Comparison of ENCODE assay signal across 20 mouse cellular contexts in the genomic region with DNA sequence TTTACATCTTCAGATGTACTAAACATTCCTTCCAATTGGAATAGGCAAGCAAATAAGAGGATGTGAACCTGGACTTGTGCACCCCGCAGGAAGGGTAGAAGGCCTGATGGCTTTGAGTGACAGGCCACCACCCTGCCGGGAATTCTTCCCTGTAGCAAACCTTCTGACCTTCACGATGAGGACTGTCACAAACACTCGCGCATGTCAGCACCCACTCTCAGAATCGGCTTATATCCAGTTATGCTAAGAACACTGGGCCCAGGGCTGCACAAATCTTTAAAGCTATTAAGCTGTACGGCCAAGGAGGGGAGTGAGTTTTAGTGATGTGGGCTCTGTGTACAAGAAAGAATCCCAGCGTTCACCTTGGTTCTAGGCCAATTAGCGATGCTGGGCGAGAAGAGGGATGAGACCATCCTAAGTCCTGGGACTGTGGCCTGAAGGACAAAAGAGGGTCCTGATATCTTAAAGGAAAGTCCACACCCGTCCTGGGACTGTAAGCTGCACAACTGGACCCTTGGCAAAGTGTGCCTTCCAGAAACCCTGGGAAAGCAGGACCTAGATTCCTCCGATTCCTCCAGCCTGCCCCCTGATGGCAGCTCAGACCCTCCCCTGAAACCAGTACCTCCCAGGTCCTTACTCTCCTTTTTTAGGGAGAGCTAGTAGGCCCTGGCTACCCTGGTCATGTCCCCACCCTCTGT. TPM values are rescaled to one million over a fixed set of nuclear protein-coding genes. Genes with fewer than 3 reads are reported as not detected.
A peak's percentile ranks its signal among the peaks of the same experiment; 100 is the strongest.
DNase-seq lines count a peak whose midpoint lies in the region; ATAC-seq and TF ChIP-seq lines count a peak whose summit lies in the region.
"Had no signal": no experiment of that assay in that cellular context is flagged by ENCODE, and none has a peak within 500 bp of the region (broad histone marks: within the 10 kb centered on the region; RNA-seq: fewer than 3 reads in every experiment).

No protein-coding gene starts in this region.

- no peaks in the 10 kb centered on the region for H3K36me3 ChIP-seq in forebrain, embryonic 10.5 days (replicated peaks)
- no peaks in the 10 kb centered on the region for H3K36me3 ChIP-seq in forebrain, embryonic 13.5 days (ENCODE audit: poor library complexity, severe bottlenecking)
- no peaks in the 10 kb centered on the region for H3K36me3 ChIP-seq in heart, embryonic 13.5 days
- H3K36me3 ChIP-seq: kidney, embryonic 15.5 days; liver, embryonic 12.5 days; lung, embryonic 15.5 days; midbrain, embryonic 15.5 days had no signal

- no peaks in the 10 kb centered on the region for H3K9me3 ChIP-seq in forebrain, embryonic 10.5 days
- no peaks in the 10 kb centered on the region for H3K9me3 ChIP-seq in forebrain, embryonic 13.5 days (replicated peaks)
- H3K9me3 ChIP-seq in heart, embryonic 13.5 days = peaks cover 7% of the 10 kb centered on the region; the same call in 1 of the 2 replicates
- H3K9me3 ChIP-seq: lung, embryonic 15.5 days; midbrain, embryonic 15.5 days had no signal

- H3K4me2 ChIP-seq in forebrain, embryonic 13.5 days = no peak overlapping the region
- H3K4me2 ChIP-seq in heart, embryonic 13.5 days = peak overlapping the region; percentile 39
- H3K4me2 ChIP-seq: kidney, embryonic 15.5 days; liver, embryonic 12.5 days; lung, embryonic 15.5 days; midbrain, embryonic 15.5 days had no signal

- H3K9ac ChIP-seq in forebrain, embryonic 13.5 days = no peak overlapping the region
- peak overlapping the region; percentile 25; the same call in 1 of the 2 replicates for H3K9ac ChIP-seq in heart, embryonic 13.5 days
- H3K9ac ChIP-seq: kidney, embryonic 15.5 days; liver, embryonic 12.5 days; lung, embryonic 15.5 days; midbrain, embryonic 15.5 days had no signal

- no peak for ATAC-seq in forebrain, embryonic 13.5 days
- peak; percentile 35; the same call in 1 of the 2 replicates for ATAC-seq in heart, embryonic 13.5 days (ENCODE audit: extremely low read depth, insufficient number of reproducible peaks, low FRiP score, low TSS enrichment)
- ATAC-seq: CD4-positive, CD25-positive, alpha-beta regulatory T cell, adult 4 months; forebrain, embryonic 14.5 days; inflammation-experienced regulatory T-cells, adult 6 months; liver, embryonic 12.5 days; midbrain, embryonic 15.5 days had no signal

- TF ChIP-seq CTCF in lung, adult 2 months (IDR thresholded peaks at IDR 0.05; ENCODE audit: insufficient read depth, low read length) = no peak

- H3K27me3 ChIP-seq in forebrain, embryonic 10.5 days (ENCODE audit: poor library complexity, severe bottlenecking) = no peaks in the 10 kb centered on the region
- no peaks in the 10 kb centered on the region for H3K27me3 ChIP-seq in forebrain, embryonic 13.5 days
- no peaks in the 10 kb centered on the region for H3K27me3 ChIP-seq in heart, embryonic 13.5 days (replicated peaks)
- H3K27me3 ChIP-seq: kidney, embryonic 15.5 days; liver, embryonic 12.5 days; lung, embryonic 15.5 days; midbrain, embryonic 15.5 days had no signal

- 89% methylated on average over 12 of the region's 12 CpGs for WGBS in forebrain, embryonic 10.5 days
- 88% methylated on average over 12 of the region's 12 CpGs for WGBS in forebrain, embryonic 13.5 days
- 64% methylated on average over 12 of the region's 12 CpGs for WGBS in lung, adult 2 months
- WGBS in heart, embryonic 13.5 days = 39% methylated on average over 12 of the region's 12 CpGs

- peak overlapping the region; percentile 61; the same call in 1 of the 2 replicates for H3K27ac ChIP-seq in forebrain, embryonic 10.5 days
- no peak overlapping the region for H3K27ac ChIP-seq in forebrain, embryonic 13.5 days
- peak overlapping the region; percentile 83 for H3K27ac ChIP-seq in heart, embryonic 13.5 days (replicated peaks)
- H3K27ac ChIP-seq: layer of hippocampus, adult 2 months; left cerebral cortex, adult 2 months; liver, embryonic 12.5 days; lung, embryonic 15.5 days; midbrain, embryonic 15.5 days had no signal

- DNase-seq in forebrain, embryonic 10.5 days (ENCODE audit: extremely low spot score, low spot score) = no peak
- DNase-seq in lung, postnatal 10 days = peak; percentile 46
- no peak for DNase-seq in lung, adult 2 months
- peak; percentile 64 for DNase-seq in heart, postnatal 4 days
- DNase-seq in embryo, embryonic 10.5 days (ENCODE audit: low spot score) = no peak
- no peak for DNase-seq in adrenal gland, adult 18-20 months (ENCODE audit: low spot score in 2 of 2)
- DNase-seq: adrenal gland, postnatal 25 days; cerebellum, adult 9-10 months; right cerebral cortex, postnatal 25 days had no signal

- peaks cover 29% of the 10 kb centered on the region for H3K4me1 ChIP-seq in forebrain, embryonic 10.5 days
- H3K4me1 ChIP-seq in forebrain, embryonic 13.5 days = no peaks in the 10 kb centered on the region
- H3K4me1 ChIP-seq in lung, adult 2 months (ENCODE audit: control insufficient read depth, insufficient read depth, low read length) = peaks cover 24% of the 10 kb centered on the region
- peaks cover 48% of the 10 kb centered on the region for H3K4me1 ChIP-seq in heart, embryonic 13.5 days
- H3K4me1 ChIP-seq: liver, embryonic 12.5 days; midbrain, embryonic 15.5 days had no signal

- no peak for TF ChIP-seq POLR2A in lung, adult 2 months (IDR thresholded peaks at IDR 0.05; ENCODE audit: borderline replicate concordance, extremely low read depth, low read depth, low read length)

- no peak overlapping the region for H3K4me3 ChIP-seq in forebrain, embryonic 10.5 days
- H3K4me3 ChIP-seq in forebrain, embryonic 13.5 days = no peak overlapping the region
- H3K4me3 ChIP-seq in lung, adult 2 months (replicated peaks; ENCODE audit: extremely low read depth, low read depth, low read length) = no peak overlapping the region
- H3K4me3 ChIP-seq in heart, embryonic 13.5 days = no peak overlapping the region
- H3K4me3 ChIP-seq: kidney, embryonic 15.5 days; layer of hippocampus, adult 2 months; left cerebral cortex, adult 2 months; liver, embryonic 12.5 days; lung, embryonic 15.5 days; midbrain, embryonic 15.5 days had no signal

RNA-seq across cellular contexts. Expression of a gene that starts 12.1 kb away (rescaled TPM):
- 36.9 and 37.6 TPM in 2 replicates for polyA plus RNA-seq in forebrain, embryonic 10.5 days (2016; fragmentation: Nextera tagmentation; extraction: Ambion mirVana)
- polyA plus RNA-seq in forebrain, embryonic 13.5 days (2015; fragmentation: Nextera tagmentation; extraction: Ambion mirVana) = 14.3 and 14.7 TPM in 2 replicates
- polyA plus RNA-seq in lung, adult 2 months (2012; rRNA removed) = 62.3 and 68.6 TPM in 2 replicates
- 21.6 and 22.7 TPM in 2 replicates for polyA plus RNA-seq in heart, embryonic 13.5 days (2015; fragmentation: Nextera tagmentation; extraction: Ambion mirVana)
- total RNA-seq in heart, postnatal 4 days (2021) = 10 to 100 TPM; 36.9 to 37.7 TPM
- total RNA-seq in adrenal gland, adult 18-20 months (2021) = 10 to 100 TPM in 1 of 2 experiments, 1 to 10 TPM in 1; 6.3 to 10.5 TPM

Comparison
In these comparisons a context has a peak if more than half of its experiments do, and no peak if none do; other contexts are left out.
1. DNase-seq: peak in lung, postnatal 10 days (single experiment) and heart, postnatal 4 days (single experiment); none in forebrain, embryonic 10.5 days (single experiment), lung, adult 2 months (single experiment), embryo, embryonic 10.5 days (single experiment) and adrenal gland, adult 18-20 months (0 of 2).